Mouse (Mus musculus) spleen, adult 2 months (tissue): ENCODE measurements around the gene Fbxl17. TPM values are rescaled to one million over a fixed set of nuclear protein-coding genes. Genes with fewer than 3 reads are reported as not detected.

Source experiments
- DNase-seq, 2 experiments: peaks; one replicate each; pipeline versions ENCODE4 v3.0.0 to v3.0.0-alpha.2; 2012 to 2021; ENCODE audit warnings: low spot score in 2 of 2, low read depth in 1 of 2
- H3K27ac ChIP-seq: fragments of 200-500 bp; 2 replicates; pipeline ENCODE4 v1.5.1; 2012; ENCODE audit warnings: low read length, inconsistent platforms; ENCODE audit not compliant: insufficient read depth
- H3K27me3 ChIP-seq: fragments of 200-500 bp; 2 replicates; pipeline ENCODE4 v1.6.1; 2012; ENCODE audit warnings: mild to moderate bottlenecking, moderate library complexity, low read length, inconsistent platforms; ENCODE audit not compliant: control insufficient read depth, insufficient read depth
- H3K36me3 ChIP-seq: fragments of 200-500 bp; 2 replicates; pipeline ENCODE4 v1.6.1; 2012; ENCODE audit warnings: mild to moderate bottlenecking, low read length, inconsistent platforms; ENCODE audit not compliant: control insufficient read depth, insufficient read depth
- H3K4me1 ChIP-seq: fragments of 200-500 bp; 2 replicates; pipeline ENCODE4 v1.6.1; 2011; ENCODE audit warnings: inconsistent platforms; ENCODE audit not compliant: control insufficient read depth, insufficient read depth, insufficient read length
- H3K4me3 ChIP-seq: fragments of 200-500 bp; 2 replicates; pipeline ENCODE4 v1.5.1; 2011; ENCODE audit warnings: mild to moderate bottlenecking, inconsistent platforms; ENCODE audit not compliant: insufficient read depth, insufficient read length; ENCODE audit errors: extremely low read depth
- CTCF ChIP-seq: fragments of 200-500 bp; IDR thresholded peaks from 2 replicates; pipeline ENCODE4 v1.5.1; 2011; ENCODE audit warnings: mild to moderate bottlenecking, inconsistent platforms; ENCODE audit not compliant: insufficient read depth, insufficient read length, insufficient replicate concordance; ENCODE audit errors: extremely low read depth
- POLR2A ChIP-seq: fragments of 200-500 bp; IDR thresholded peaks from 2 replicates; pipeline ENCODE4 v1.6.1; 2011; ENCODE audit warnings: low read depth, low read length, inconsistent platforms
- WGBS: fragments of 180-500 bp; shearing (Covaris S2); methylation state at CpG from one replicate; pipeline ENCODE4 v1.1.7; 2018; 5-methylcytosine and 5-hydroxymethylcytosine counted together
- polyA plus RNA-seq: library from polyadenylated mRNA; depleted of rRNA; stranded (reverse); fragments of >200 nt; gene quantifications from 2 replicates; pipeline ENCODE4 v1.2.3, GENCODE M21; 2012

Gene Fbxl17
- polyA plus RNA-seq, 1 experiment = 4.7 TPM

GRCm38 (mm10) chr17:63501091-63501490 is 1.3 kb upstream of the Fbxl17 start:
- TF ChIP-seq CTCF (no peak), POLR2A (no peak)
- DNase-seq = no peak
- no peak overlapping the region for H3K27ac ChIP-seq
- H3K36me3 ChIP-seq = no peaks in the 10 kb centered on the region
- WGBS = 90% methylated on average over 6 of the region's 6 CpGs
- H3K4me3 ChIP-seq = no peak overlapping the region
- H3K4me1 ChIP-seq = no peaks in the 10 kb centered on the region; the same call in 1 of the 2 replicates
- H3K27me3 ChIP-seq = no peaks in the 10 kb centered on the region

- Histone ChIP-seq H3K36me3 (no peaks in the 10 kb centered on the region), H3K27me3 (no peaks in the 10 kb centered on the region), H3K4me1 (no peaks in the 10 kb centered on the region; the same call in 1 of the 2 replicates), H3K27ac (peak overlapping the region; percentile 91), H3K4me3 (peak overlapping the region; percentile 88)
- TF ChIP-seq POLR2A = no peak; the same call in 1 of the 2 replicates
- no peak for TF ChIP-seq CTCF
- DNase-seq = peak; percentile 57 to 82
- under 1% methylated on average over 51 of the region's 78 CpGs for WGBS
Observed at GRCm38 (mm10) chr17:63500156-63500834, 478 bp upstream of the Fbxl17 start.

GRCm38 (mm10) chr17:63498717-63499635 is 841 bp downstream of the Fbxl17 start:
- WGBS = 2% methylated on average over 68 of the region's 90 CpGs
- H3K4me1 ChIP-seq = no peaks in the 10 kb centered on the region; the same call in 1 of the 2 replicates
- no peaks in the 10 kb centered on the region for H3K36me3 ChIP-seq
- H3K27ac ChIP-seq = peak overlapping the region; percentile 91
- peak overlapping the region; percentile 88 for H3K4me3 ChIP-seq
- H3K27me3 ChIP-seq = no peaks in the 10 kb centered on the region
- DNase-seq = peak in 1 of 2 experiments; percentile 34
- no peak for TF ChIP-seq CTCF

DNA sequence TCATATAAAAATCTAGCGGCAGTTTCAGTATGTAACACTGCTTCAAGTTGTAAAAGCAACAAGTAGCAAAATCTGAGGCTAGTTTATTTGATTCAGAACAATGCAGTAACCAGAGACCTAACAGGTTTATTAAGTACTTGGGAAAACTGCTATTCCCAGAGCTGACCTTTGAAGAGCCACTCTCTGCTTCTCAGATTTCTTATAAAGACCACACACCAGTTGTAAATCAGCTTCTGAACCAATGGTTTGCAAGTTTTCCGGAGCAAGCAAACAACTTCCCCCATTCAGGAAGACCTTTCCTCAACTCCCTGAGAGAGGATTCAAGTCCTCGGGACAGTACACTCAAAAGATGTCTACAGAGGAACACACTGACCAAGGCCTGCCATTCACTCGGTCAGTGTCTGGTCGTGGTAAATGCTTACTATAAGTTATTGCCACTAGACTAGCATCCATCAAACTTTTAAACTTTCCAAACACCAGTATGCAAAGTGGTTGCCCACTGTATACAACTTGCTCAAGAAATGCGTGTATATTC is 1.6 kb downstream of the Fbxl17 start:
- H3K36me3 ChIP-seq = no peaks in the 10 kb centered on the region
- TF ChIP-seq CTCF (no peak), POLR2A (no peak)
- no peaks in the 10 kb centered on the region for H3K27me3 ChIP-seq
- 29% methylated on average over 6 of the region's 6 CpGs for WGBS
- DNase-seq = no peak
- H3K4me3 ChIP-seq = peak overlapping the region; percentile 88; the same call in 1 of the 2 replicates
- no peaks in the 10 kb centered on the region; the same call in 1 of the 2 replicates for H3K4me1 ChIP-seq
- no peak overlapping the region for H3K27ac ChIP-seq

DNA sequence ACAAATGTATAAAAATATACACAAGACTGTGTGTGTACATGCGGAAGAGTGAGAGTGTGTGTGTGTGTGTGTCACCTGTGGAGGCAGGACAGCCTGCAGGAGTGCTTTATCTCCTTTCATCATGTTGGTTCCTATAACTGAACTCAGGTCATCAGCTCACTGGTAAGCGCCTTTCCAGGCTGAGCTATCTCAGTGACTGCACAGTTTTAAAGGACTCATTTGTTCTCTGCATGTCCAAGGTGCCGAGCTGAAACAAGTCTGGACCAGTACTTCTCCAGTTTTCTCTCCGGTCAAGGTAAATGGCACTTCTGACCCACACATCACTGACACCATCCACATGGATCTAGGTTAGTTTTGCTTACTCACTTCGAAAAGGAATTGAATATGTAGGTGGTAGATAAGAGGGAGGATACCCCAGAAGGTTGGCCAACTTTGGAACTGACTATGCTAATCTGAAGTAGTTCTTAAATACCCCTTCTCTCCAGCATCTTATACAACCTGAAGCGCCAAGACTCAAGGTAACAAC is 2.5 kb downstream of the Fbxl17 start:
- H3K36me3 ChIP-seq = no peaks in the 10 kb centered on the region
- H3K27me3 ChIP-seq = no peaks in the 10 kb centered on the region
- DNase-seq = no peak
- H3K4me3 ChIP-seq = no peak overlapping the region
- WGBS = 81% methylated on average over 6 of the region's 6 CpGs
- TF ChIP-seq POLR2A = no peak
- TF ChIP-seq CTCF = no peak
- no peaks in the 10 kb centered on the region; the same call in 1 of the 2 replicates for H3K4me1 ChIP-seq
- no peak overlapping the region for H3K27ac ChIP-seq

- DNase-seq = no peak
- TF ChIP-seq POLR2A = no peak
- no peak for TF ChIP-seq CTCF
- Histone ChIP-seq H3K36me3 (no peaks in the 10 kb centered on the region), H3K4me1 (no peaks in the 10 kb centered on the region; the same call in 1 of the 2 replicates), H3K4me3 (no peak overlapping the region), H3K27me3 (no peaks in the 10 kb centered on the region), H3K27ac (no peak overlapping the region)
- 87% methylated on average over 5 of the region's 5 CpGs for WGBS
Observed at GRCm38 (mm10) chr17:63496153-63496552, 3.7 kb downstream of the Fbxl17 start.
